Mouse (Mus musculus) lung, adult 10 weeks (tissue): ENCODE results near the gene Spata18. TPM values are rescaled to one million over a fixed set of nuclear protein-coding genes. Genes with fewer than 3 reads are reported as not detected.

Experiments
- polyA plus RNA-seq: library from polyadenylated mRNA; stranded (reverse); fragments of 350-450 nt; fragmentation: Illumina TruSeq; extraction: RNeasy Lipid Tissue Mini Kit (QIAGEN cat#74804); gene quantifications from one replicate; pipeline ENCODE4 v1.2.3, GENCODE M21; 2014; ENCODE audit warnings: low read depth, low replicate concordance; ENCODE audit not compliant: insufficient read depth

Spata18 gene
- polyA plus RNA-seq, result 4.0 TPM

DNA sequence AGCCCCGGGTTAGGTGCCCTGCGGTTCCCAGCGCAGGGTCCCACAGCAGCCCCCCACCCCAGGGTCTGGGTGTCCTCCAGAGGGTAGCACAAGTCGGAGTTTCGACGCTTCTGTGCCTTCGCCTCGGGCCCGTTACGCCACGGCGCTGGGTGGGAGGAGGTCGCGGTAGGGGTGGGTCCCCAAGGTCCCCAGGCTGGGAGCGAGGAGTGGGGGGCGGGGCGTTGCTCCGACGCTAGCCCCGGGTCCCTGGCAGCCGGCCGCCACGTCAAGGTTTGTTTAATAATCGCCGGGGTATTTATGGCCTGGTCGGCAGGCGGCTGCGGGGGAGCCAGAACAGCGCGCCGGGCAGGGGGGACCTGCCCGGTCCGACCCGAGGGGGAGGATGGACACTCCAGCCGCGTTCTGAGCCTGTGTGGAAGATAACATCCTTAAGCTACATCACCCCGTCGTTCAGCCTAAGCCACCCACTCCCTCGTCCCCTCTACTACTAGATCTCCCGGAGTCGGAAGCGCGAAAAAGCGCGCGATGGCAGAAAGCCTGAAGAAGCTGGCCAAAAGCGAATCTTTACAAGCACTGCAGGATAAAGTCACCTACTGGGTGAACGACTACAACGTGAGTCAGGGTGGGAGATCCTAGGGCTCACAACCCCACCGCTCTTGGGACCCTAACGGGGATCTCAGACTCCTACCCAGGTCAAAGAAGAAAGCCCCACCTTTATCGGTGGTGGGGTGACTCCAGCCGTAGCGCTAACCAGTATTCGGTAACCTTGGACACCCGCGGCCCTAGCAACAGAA is at the start of gene Spata18:
Gene Spata18 (plus strand): TSS at position 319 of the 794 bp plus-strand sequence.

DNA sequence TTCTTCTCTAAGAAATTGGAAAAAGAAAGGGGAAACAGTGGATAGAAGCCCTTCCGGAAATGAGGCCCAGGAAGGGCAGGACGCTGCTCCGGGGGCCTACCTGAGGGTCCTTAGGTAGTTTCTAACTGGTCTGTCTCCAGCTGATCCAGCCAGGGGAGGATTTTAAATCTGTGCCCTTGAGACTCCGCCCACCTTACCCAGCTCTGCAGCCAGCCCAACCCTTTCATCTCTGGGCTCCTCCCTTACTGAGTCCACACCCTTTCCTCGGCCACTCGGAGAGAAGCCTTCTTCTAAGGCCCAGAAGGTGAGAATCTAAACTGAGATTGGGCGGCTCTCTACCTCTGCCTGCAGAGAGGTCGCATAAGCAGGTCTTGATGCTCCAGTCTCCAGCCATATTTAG is 18.9 kb upstream of the Spata18 start, which contains the start of gene Lrrc66:
Gene Lrrc66 (minus strand): TSS at position 236 of the 400 bp plus-strand sequence.

DNA sequence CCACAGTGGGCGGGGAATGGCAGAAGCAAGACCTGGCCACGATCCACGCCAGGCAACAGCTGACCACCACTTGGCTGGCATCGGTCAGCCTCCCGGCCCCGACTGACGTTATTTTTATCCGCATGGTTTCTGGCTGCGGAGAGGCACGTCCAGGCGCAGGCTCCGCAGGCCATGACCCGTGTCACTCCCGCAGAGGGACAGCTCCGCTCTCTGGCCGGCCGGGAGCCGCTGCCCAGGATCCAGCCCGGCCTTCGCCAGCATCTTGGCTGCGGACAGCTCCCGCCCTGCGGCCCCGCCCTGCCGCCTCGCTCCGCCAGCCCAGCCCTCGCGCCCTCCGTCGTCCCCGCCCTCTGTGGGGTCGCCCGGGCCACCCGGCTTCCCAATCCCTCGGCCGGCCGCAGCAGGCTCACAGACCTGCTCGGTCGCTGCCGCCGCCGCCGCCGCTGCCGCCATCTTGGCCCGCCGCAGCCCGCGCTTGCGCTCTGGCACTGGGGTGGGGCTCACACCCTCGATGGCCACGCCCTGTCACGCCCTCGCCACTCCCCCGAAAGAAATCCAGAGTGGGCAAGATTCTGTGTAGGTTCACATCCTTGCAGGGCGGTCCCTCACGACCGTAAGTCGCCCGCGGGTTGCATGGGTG is 3.8 kb upstream of the Spata18 start, which contains the start of gene Sgcb:
Gene Sgcb (minus strand): TSS at position 530 of the 640 bp plus-strand sequence.

Other genes with a start within 250 kb of the Spata18 start
- gene Cwh43, start 245.3 kb upstream of the Spata18 start, polyA plus RNA-seq, result not detected
- gene Dcun1d4, start 170.4 kb upstream of the Spata18 start, polyA plus RNA-seq, result 5.7 TPM
- not detected for gene Lrrc66, start 18.9 kb upstream of the Spata18 start, polyA plus RNA-seq
- gene Sgcb, start 3.6 kb upstream of the Spata18 start, polyA plus RNA-seq, result 11.0 TPM